Mouse (Mus musculus) cerebellum, adult 2 months (tissue): ENCODE data around the gene Galnt6. TPM values are rescaled to one million over a fixed set of nuclear protein-coding genes. Genes with fewer than 3 reads are reported as not detected.

Experiments used
- DNase-seq, 2 experiments: peaks; one replicate each; pipeline ENCODE4 v3.0.0; 2021
- H3K27ac ChIP-seq: fragments of 200-500 bp; 2 replicates; pipeline ENCODE4 v1.5.1; 2012; ENCODE audit warnings: low read length, control low read depth, inconsistent platforms; ENCODE audit not compliant: insufficient read depth
- H3K27me3 ChIP-seq: fragments of 200-500 bp; 2 replicates; pipeline ENCODE4 v1.6.1; 2012; ENCODE audit warnings: inconsistent platforms, mild to moderate bottlenecking, low read length, moderate library complexity; ENCODE audit not compliant: control insufficient read depth, insufficient read depth
- H3K4me1 ChIP-seq: fragments of 200-500 bp; 2 replicates; pipeline ENCODE4 v1.6.1; 2011; ENCODE audit warnings: low read length; ENCODE audit not compliant: control insufficient read depth, insufficient read depth
- H3K4me3 ChIP-seq: fragments of 200-500 bp; replicated peaks from 2 replicates; pipeline ENCODE3; 2011; ENCODE audit warnings: mild to moderate bottlenecking, low read depth, low read length, control low read depth; ENCODE audit not compliant: insufficient read depth
- CTCF ChIP-seq: fragments of 200-500 bp; IDR thresholded peaks from 2 replicates; pipeline ENCODE4 v1.5.1; 2011; ENCODE audit warnings: low read depth, mild to moderate bottlenecking, control low read depth, low read length, moderate library complexity, borderline replicate concordance; ENCODE audit not compliant: insufficient read depth
- POLR2A ChIP-seq: fragments of 200-500 bp; IDR thresholded peaks from 2 replicates; pipeline ENCODE4 v1.6.1; 2011; ENCODE audit warnings: low read length, control low read depth, borderline replicate concordance; ENCODE audit not compliant: insufficient read depth
- WGBS: fragments of 180-500 bp; shearing (Covaris S2); methylation state at CpG from one replicate; pipeline ENCODE4 v1.1.7; 2018; 5-methylcytosine and 5-hydroxymethylcytosine counted together
- polyA plus RNA-seq: library from polyadenylated mRNA; depleted of rRNA; stranded (reverse); fragments of >200 nt; gene quantifications from 2 replicates; pipeline ENCODE4 v1.2.3, GENCODE M21; 2012

Galnt6 gene
- polyA plus RNA-seq, 1 experiment = 13.1 TPM

- no peak for TF ChIP-seq POLR2A
- no peak for TF ChIP-seq CTCF
- Histone ChIP-seq H3K4me1 (peaks cover 8% of the 10 kb centered on the region; the same call in 1 of the 2 replicates), H3K4me3 (no peak overlapping the region), H3K27me3 (no peaks in the 10 kb centered on the region), H3K27ac (no peak overlapping the region)
- 90% methylated on average over 13 of the region's 13 CpGs for WGBS
- DNase-seq = no peak
Observed at GRCm38 (mm10) chr15:100767851-100768250, 38.7 kb upstream of the Galnt6 start.

DNA sequence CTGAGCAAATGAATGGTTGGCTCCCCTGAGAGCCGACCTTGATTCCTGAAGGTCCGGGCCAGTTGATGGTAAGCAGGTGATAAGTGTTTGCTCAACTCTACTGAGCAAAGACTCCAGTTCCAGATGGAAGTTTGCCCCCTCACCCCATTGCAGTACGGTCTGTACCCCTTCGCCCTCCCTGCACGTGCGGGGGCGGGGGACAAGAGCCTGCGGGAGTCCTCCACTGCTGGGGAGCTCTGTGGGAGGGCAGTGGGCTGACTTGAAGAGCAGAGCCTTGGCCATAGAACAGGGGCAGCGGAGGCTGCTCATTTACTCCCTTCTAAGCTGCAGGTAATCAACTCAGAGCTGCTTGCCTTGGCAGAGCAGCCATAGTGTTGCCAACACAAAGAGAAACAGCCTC is 37.6 kb upstream of the Galnt6 start:
- 73% methylated on average over 9 of the region's 9 CpGs for WGBS
- DNase-seq = no peak

DNA sequence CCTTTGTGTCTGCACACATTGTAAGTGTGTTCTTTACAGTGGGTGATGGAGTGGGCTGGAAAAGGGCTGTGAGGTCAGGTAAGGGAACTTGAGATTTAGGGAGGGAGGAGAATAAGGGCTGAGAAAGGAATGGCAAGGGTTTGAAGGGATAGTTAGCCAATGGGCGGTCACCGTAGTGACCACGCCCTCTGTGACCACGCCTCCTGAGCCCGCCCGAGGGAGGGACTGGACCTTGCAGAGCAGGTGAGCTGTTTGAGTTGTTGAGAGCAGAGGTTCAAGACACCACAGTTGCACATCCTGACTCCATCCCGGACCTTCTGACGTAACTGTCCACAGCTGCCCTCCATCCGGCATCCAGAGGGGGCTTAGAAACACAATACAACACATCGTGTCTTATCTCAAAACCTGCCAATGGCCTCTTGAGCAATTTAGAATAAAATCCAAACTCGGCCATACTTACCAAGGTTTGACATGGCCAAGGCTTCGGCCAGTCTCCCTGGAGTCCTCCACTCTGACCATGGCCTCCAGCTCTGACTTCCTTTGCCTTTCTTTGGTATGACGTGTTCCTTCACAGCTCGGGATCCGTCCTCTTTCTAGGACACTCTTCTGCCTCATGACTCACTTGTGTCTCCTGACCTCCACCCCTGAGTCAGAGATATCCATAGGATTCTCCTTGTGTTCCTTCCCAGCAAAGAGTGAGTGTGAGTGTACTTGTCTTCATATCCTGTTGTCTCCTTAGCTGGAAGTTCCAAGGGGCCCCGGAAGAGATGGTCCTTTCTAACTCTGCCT is 35.2 kb upstream of the Galnt6 start:
- no peak for DNase-seq
- Histone ChIP-seq H3K27me3 (no peaks in the 10 kb centered on the region), H3K27ac (no peak overlapping the region), H3K4me3 (no peak overlapping the region), H3K4me1 (peaks cover 12% of the 10 kb centered on the region)
- TF ChIP-seq CTCF = no peak
- WGBS = 88% methylated on average over 16 of the region's 16 CpGs

More for the DNA sequence above, 37.6 kb upstream of the Galnt6 start:
- peaks cover 12% of the 10 kb centered on the region for H3K4me1 ChIP-seq
- no peak overlapping the region for H3K4me3 ChIP-seq
- no peaks in the 10 kb centered on the region for H3K27me3 ChIP-seq
- TF ChIP-seq CTCF (no peak), POLR2A (no peak)
- H3K27ac ChIP-seq = no peak overlapping the region

DNA sequence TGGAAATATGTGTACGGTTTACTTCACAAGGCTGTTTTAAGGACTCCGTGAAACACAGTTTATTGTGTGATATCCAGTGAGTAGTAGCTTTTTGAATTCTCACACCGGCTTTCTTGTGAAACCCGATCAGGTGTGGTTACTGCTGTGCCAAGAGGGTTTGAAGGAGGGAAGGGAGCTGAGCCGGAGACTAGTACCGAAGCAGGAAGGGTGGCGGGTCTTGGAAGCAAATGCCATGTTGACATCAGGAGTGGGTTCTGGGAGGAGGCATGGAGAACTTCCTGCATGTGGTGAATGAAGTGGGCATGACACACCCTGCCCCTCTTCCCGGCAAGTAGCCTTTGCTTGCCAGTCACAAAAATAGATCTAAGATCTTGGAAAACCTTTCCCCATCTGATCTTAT is 33.5 kb upstream of the Galnt6 start:
- Histone ChIP-seq H3K27me3 (no peaks in the 10 kb centered on the region), H3K27ac (no peak overlapping the region), H3K4me3 (peak overlapping the region; percentile 58), H3K4me1 (peaks cover 12% of the 10 kb centered on the region)
- TF ChIP-seq POLR2A (no peak), CTCF (no peak)
- peak in 1 of 2 experiments; percentile 31 for DNase-seq
- WGBS = 15% methylated on average over 8 of the region's 8 CpGs

DNA sequence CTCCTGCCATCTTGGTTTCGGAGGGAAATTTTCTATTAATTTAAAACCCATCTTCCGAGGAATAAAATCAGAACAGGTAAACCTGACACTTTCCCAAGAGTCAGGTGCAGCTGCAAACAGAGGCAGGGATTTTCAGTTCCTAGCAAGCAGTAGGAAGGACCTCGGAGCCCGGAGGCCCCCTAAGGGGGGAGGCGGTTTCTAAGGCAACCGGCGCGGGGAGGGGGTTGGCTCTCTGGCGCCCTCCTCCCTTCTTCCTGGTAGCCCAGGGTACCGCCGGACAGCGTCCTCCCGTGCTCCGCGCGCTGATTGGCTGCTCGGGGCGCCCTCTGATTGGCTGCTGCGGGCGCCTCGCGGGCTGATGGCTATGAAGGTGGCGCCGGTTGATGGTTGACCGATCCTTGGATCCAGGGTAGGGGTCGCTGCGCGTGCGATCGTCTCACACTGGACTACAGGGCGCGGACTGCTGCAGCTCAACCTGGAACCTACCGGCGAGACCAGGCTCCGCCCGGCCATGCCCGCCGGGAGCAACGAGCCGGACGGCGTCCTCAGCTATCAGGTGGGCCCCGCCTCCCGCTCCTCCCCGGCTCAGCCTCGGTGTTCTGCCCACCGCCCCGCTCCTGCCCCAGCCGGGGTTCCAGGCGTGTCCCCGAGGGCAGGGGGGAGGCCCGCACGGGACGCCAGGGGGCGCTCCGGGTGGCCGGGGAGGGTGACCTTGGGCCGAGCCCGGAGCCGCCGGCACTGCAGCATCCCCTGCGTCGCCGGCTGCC is 32.4 kb upstream of the Galnt6 start, which contains the start of gene Slc4a8:
TSS of gene Slc4a8 (plus strand) at position 329 of the 767 bp plus-strand sequence.
- TF ChIP-seq POLR2A (peak; percentile 51; the same call in 1 of the 2 replicates), CTCF (peak; percentile 50; the same call in 1 of the 2 replicates)
- under 1% methylated on average over 61 of the region's 64 CpGs for WGBS
- DNase-seq = peak; percentile 94

GRCm38 (mm10) chr15:100761036-100761418 is 31.9 kb upstream of the Galnt6 start:
- peaks cover 14% of the 10 kb centered on the region for H3K4me1 ChIP-seq
- H3K27me3 ChIP-seq = no peaks in the 10 kb centered on the region
- H3K27ac ChIP-seq = peak overlapping the region; percentile 37; the same call in 1 of the 2 replicates
- no peak for DNase-seq
- H3K4me3 ChIP-seq = peak overlapping the region; percentile 58
- TF ChIP-seq CTCF = no peak
- no peak for TF ChIP-seq POLR2A
- 9% methylated on average over 9 of the region's 9 CpGs for WGBS

More for the DNA sequence above, 32.4 kb upstream of the Galnt6 start, which contains the start of gene Slc4a8:
- Histone ChIP-seq H3K4me1 (peaks cover 14% of the 10 kb centered on the region), H3K4me3 (peak within 1 kb of the TSS; percentile 58), H3K27me3 (no peaks in the 10 kb centered on the region), H3K27ac (peak within 1 kb of the TSS; percentile 37; the same call in 1 of the 2 replicates)

- Histone ChIP-seq H3K4me3 (no peak overlapping the region), H3K27ac (no peak overlapping the region), H3K4me1 (peaks cover 13% of the 10 kb centered on the region), H3K27me3 (no peaks in the 10 kb centered on the region)
- no peak for DNase-seq
- no peak for TF ChIP-seq POLR2A
- TF ChIP-seq CTCF = no peak
- WGBS = 80% methylated on average over 10 of the region's 10 CpGs
Observed at GRCm38 (mm10) chr15:100759286-100759685, 30.1 kb upstream of the Galnt6 start.
